Mouse (Mus musculus) small intestine, adult 2 months (tissue): ENCODE measurements around the gene Acoxl. TPM values are rescaled to one million over a fixed set of nuclear protein-coding genes. Genes with fewer than 3 reads are reported as not detected.

Source experiments
- H3K27ac ChIP-seq: fragments of 200-500 bp; 2 replicates; pipeline ENCODE4 v1.5.1; 2012; ENCODE audit warnings: low read depth, low read length, control low read depth, inconsistent platforms; ENCODE audit not compliant: insufficient read depth
- H3K27me3 ChIP-seq: fragments of 200-500 bp; 2 replicates; pipeline ENCODE4 v1.6.1; 2012; ENCODE audit warnings: mild to moderate bottlenecking, moderate library complexity, low read length, inconsistent platforms; ENCODE audit not compliant: control insufficient read depth, insufficient read depth
- H3K36me3 ChIP-seq: fragments of 200-500 bp; 2 replicates; pipeline ENCODE4 v1.6.1; 2012; ENCODE audit warnings: mild to moderate bottlenecking, low read length, control low read depth, inconsistent platforms; ENCODE audit not compliant: control insufficient read depth, insufficient read depth
- H3K4me1 ChIP-seq: fragments of 200-500 bp; 2 replicates; pipeline ENCODE4 v1.6.1; 2012; ENCODE audit warnings: low read length, inconsistent platforms, mixed read lengths; ENCODE audit not compliant: control insufficient read depth, insufficient read depth, insufficient read length
- H3K4me3 ChIP-seq: fragments of 200-500 bp; 2 replicates; pipeline ENCODE4 v1.5.1; 2012; ENCODE audit warnings: low read depth, mild to moderate bottlenecking, control low read depth, inconsistent platforms, low read length, moderate library complexity
- CTCF ChIP-seq: fragments of 200-500 bp; IDR thresholded peaks from 2 replicates; pipeline ENCODE4 v1.5.1; 2012; ENCODE audit warnings: low read depth, mild to moderate bottlenecking, control low read depth, inconsistent platforms, low read length, moderate library complexity, mixed read lengths; ENCODE audit not compliant: insufficient replicate concordance, insufficient read length; ENCODE audit errors: extremely low read depth
- POLR2A ChIP-seq: fragments of 200-500 bp; IDR thresholded peaks from 2 replicates; pipeline ENCODE4 v1.6.1; 2012; ENCODE audit warnings: low read depth, mild to moderate bottlenecking, control low read depth, inconsistent platforms, low read length, moderate library complexity
- WGBS: fragments of 180-500 bp; shearing (Covaris S2); methylation state at CpG from one replicate; pipeline ENCODE4 v1.1.7; 2018; 5-methylcytosine and 5-hydroxymethylcytosine counted together
- polyA plus RNA-seq: library from polyadenylated mRNA; depleted of rRNA; stranded (reverse); fragments of >200 nt; gene quantifications from 2 replicates; pipeline ENCODE4 v1.2.3, GENCODE M21; 2012; rRNA removed

The Acoxl gene
- polyA plus RNA-seq, 1 experiment, result 0.23 TPM

GRCm38 (mm10) chr2:128169486-128169885 is 330.8 kb downstream of the Acoxl start:
- no peak overlapping the region for H3K4me3 ChIP-seq
- no peaks in the 10 kb centered on the region for H3K27me3 ChIP-seq
- 47% methylated on average over 5 of the region's 5 CpGs for WGBS
- peaks cover 10% of the 10 kb centered on the region for H3K4me1 ChIP-seq
- H3K36me3 ChIP-seq, result no peaks in the 10 kb centered on the region
- TF ChIP-seq CTCF (no peak), POLR2A (no peak)
- no peak overlapping the region for H3K27ac ChIP-seq

- TF ChIP-seq POLR2A, result no peak
- no peak for TF ChIP-seq CTCF
- H3K4me3 ChIP-seq, result no peak overlapping the region
- no peaks in the 10 kb centered on the region for H3K27me3 ChIP-seq
- no peak overlapping the region for H3K27ac ChIP-seq
- H3K36me3 ChIP-seq, result no peaks in the 10 kb centered on the region
- peaks cover 11% of the 10 kb centered on the region for H3K4me1 ChIP-seq
- 50% methylated on average over 11 of the region's 11 CpGs for WGBS
Observed at GRCm38 (mm10) chr2:128169972-128170371, 331.3 kb downstream of the Acoxl start.

- H3K27me3 ChIP-seq, result no peaks in the 10 kb centered on the region
- no peak overlapping the region for H3K4me3 ChIP-seq
- H3K36me3 ChIP-seq, result no peaks in the 10 kb centered on the region
- 95% methylated on average over 3 of the region's 3 CpGs for WGBS
- TF ChIP-seq POLR2A (no peak), CTCF (no peak)
- H3K4me1 ChIP-seq, result peaks cover 15% of the 10 kb centered on the region
- no peak overlapping the region for H3K27ac ChIP-seq
Observed at GRCm38 (mm10) chr2:128170614-128171013, 331.9 kb downstream of the Acoxl start.

GRCm38 (mm10) chr2:128172266-128172665 is 333.6 kb downstream of the Acoxl start:
- H3K27me3 ChIP-seq, result no peaks in the 10 kb centered on the region
- no peak overlapping the region for H3K27ac ChIP-seq
- TF ChIP-seq POLR2A (no peak), CTCF (no peak)
- WGBS, result 33% methylated on average over 5 of the region's 5 CpGs
- H3K36me3 ChIP-seq, result no peaks in the 10 kb centered on the region
- no peak overlapping the region for H3K4me3 ChIP-seq
- H3K4me1 ChIP-seq, result peaks cover 15% of the 10 kb centered on the region

Other genes with a start within 250 kb of the Acoxl start
- 0.37 and 17.1 TPM in 2 replicates for gene Mal, start 182.2 kb upstream of the Acoxl start, polyA plus RNA-seq
- 231 and 503 TPM in 2 replicates for gene Mall, start 108.9 kb upstream of the Acoxl start, polyA plus RNA-seq
- gene Nphp1, start 50.0 kb upstream of the Acoxl start, polyA plus RNA-seq, result 1.1 and 1.3 TPM in 2 replicates
- 55.9 and 60.7 TPM in 2 replicates for gene Mtln, start 46.4 kb upstream of the Acoxl start, polyA plus RNA-seq
- 0.18 and 0.38 TPM in 2 replicates for gene Bub1, start 7.0 kb upstream of the Acoxl start, polyA plus RNA-seq